Mouse (Mus musculus) cerebellum, adult 2 months (tissue): Measurements from ENCODE around the gene Olfr668.

Source experiments
- CTCF ChIP-seq: fragments of 200-500 bp; IDR thresholded peaks from 2 replicates; pipeline ENCODE4 v1.5.1; 2011; ENCODE audit warnings: low read depth, mild to moderate bottlenecking, control low read depth, low read length, moderate library complexity, borderline replicate concordance; ENCODE audit not compliant: insufficient read depth
- POLR2A ChIP-seq: fragments of 200-500 bp; IDR thresholded peaks from 2 replicates; pipeline ENCODE4 v1.6.1; 2011; ENCODE audit warnings: low read length, control low read depth, borderline replicate concordance; ENCODE audit not compliant: insufficient read depth

GRCm38 (mm10) chr7:104895852-104896251 is 32.0 kb downstream of the Olfr668 start, which contains the start of gene Olfr666:
- TF ChIP-seq POLR2A (no peak), CTCF (no peak)
